In genomic region chr4:46794583-46794982, GRCm38 (mm10) we compare ENCODE assay signal across 17 mouse cellular contexts.
DNase-seq lines count a peak whose midpoint lies in the region; ATAC-seq and TF ChIP-seq lines count a peak whose summit lies in the region.
"Had no signal": no experiment of that assay in that cellular context is flagged by ENCODE, and none has a peak within 500 bp of the region (broad histone marks: within the 10 kb centered on the region; RNA-seq: fewer than 3 reads in every experiment).

No protein-coding gene starts in this region.

- no peaks in the 10 kb centered on the region for H3K9me3 ChIP-seq in heart, embryonic 15.5 days (replicated peaks)
- no peaks in the 10 kb centered on the region for H3K9me3 ChIP-seq in liver, postnatal 0 days (ENCODE audit: low read length)
- H3K9me3 ChIP-seq: limb, embryonic 12.5 days; liver, embryonic 15.5 days had no signal

- H3K27ac ChIP-seq in heart, embryonic 15.5 days = peak overlapping the region; percentile 48; the same call in 1 of the 2 replicates
- no peak overlapping the region for H3K27ac ChIP-seq in liver, postnatal 0 days (ENCODE audit: low read depth)
- H3K27ac ChIP-seq: kidney, postnatal 0 days; limb, embryonic 12.5 days; liver, embryonic 15.5 days; stomach, postnatal 0 days had no signal

- H3K4me3 ChIP-seq in heart, embryonic 15.5 days = no peak overlapping the region
- H3K4me3 ChIP-seq in myocyte = no peak overlapping the region
- no peak overlapping the region for H3K4me3 ChIP-seq in liver, postnatal 0 days (ENCODE audit: low read depth, low read length)
- H3K4me3 ChIP-seq: limb, embryonic 12.5 days; liver, embryonic 15.5 days had no signal

- H3K9ac ChIP-seq in heart, embryonic 15.5 days = no peak overlapping the region
- no peak overlapping the region for H3K9ac ChIP-seq in liver, postnatal 0 days (replicated peaks)
- H3K9ac ChIP-seq: limb, embryonic 12.5 days; liver, embryonic 15.5 days had no signal

- H3K4me2 ChIP-seq in heart, embryonic 15.5 days = no peak overlapping the region
- peak overlapping the region; percentile 34 for H3K4me2 ChIP-seq in myocyte (ENCODE audit: low read depth)
- H3K4me2 ChIP-seq in liver, postnatal 0 days (ENCODE audit: low read depth, low read length) = no peak overlapping the region
- H3K4me2 ChIP-seq: limb, embryonic 12.5 days; liver, embryonic 15.5 days; midbrain, embryonic 11.5 days had no signal

- no peaks in the 10 kb centered on the region for H3K36me3 ChIP-seq in heart, embryonic 15.5 days
- no peaks in the 10 kb centered on the region for H3K36me3 ChIP-seq in myocyte (ENCODE audit: control insufficient read depth, insufficient read depth)
- no peaks in the 10 kb centered on the region for H3K36me3 ChIP-seq in liver, postnatal 0 days (replicated peaks; ENCODE audit: insufficient read depth, low read length)
- H3K36me3 ChIP-seq: limb, embryonic 12.5 days; liver, embryonic 15.5 days had no signal

- TF ChIP-seq CTCF in liver, postnatal 0 days (IDR thresholded peaks at IDR 0.05; ENCODE audit: low read depth) = no peak

- H3K27me3 ChIP-seq in heart, embryonic 15.5 days = no peaks in the 10 kb centered on the region
- no peaks in the 10 kb centered on the region for H3K27me3 ChIP-seq in myocyte (ENCODE audit: control insufficient read depth, insufficient read depth, insufficient read length)
- no peaks in the 10 kb centered on the region for H3K27me3 ChIP-seq in liver, postnatal 0 days (ENCODE audit: insufficient read depth, low read length)
- H3K27me3 ChIP-seq: limb, embryonic 12.5 days; liver, embryonic 15.5 days had no signal

- DNase-seq in heart, postnatal 10 days = no peak
- peak; percentile 72 for DNase-seq in 3134 (ENCODE audit: extremely low read depth, insufficient read length, low spot score)
- peak; percentile 64 to 78 for DNase-seq in frontal cortex, postnatal 14 days (ENCODE audit: low spot score in 2 of 2)
- no peak for DNase-seq in cerebellum, adult 18-20 months
- no peak for DNase-seq in liver, postnatal 0 days
- DNase-seq: adrenal gland, postnatal 10 days; cerebellum, postnatal 14 days; heart, adult 11 months; spleen, adult 18-20 months; thymus, postnatal 4 days had no signal

- no peaks in the 10 kb centered on the region for H3K79me2 ChIP-seq in myocyte (ENCODE audit: control insufficient read depth, insufficient read depth)

- intact Hi-C loops in heart, postnatal 10 days (cut with DNase I) = no loop called here

- no peak for TF ChIP-seq POLR2A in myocyte (IDR thresholded peaks at IDR 0.05; ENCODE audit: insufficient read length, low read depth)

- no peak for TF ChIP-seq EP300 in liver, postnatal 0 days (IDR thresholded peaks at IDR 0.05; ENCODE audit: low read depth)

- H3K4me1 ChIP-seq in heart, embryonic 15.5 days (replicated peaks) = peaks cover 20% of the 10 kb centered on the region
- H3K4me1 ChIP-seq in liver, postnatal 0 days (ENCODE audit: insufficient read depth) = peaks cover 4% of the 10 kb centered on the region; the same call in 1 of the 2 replicates
- H3K4me1 ChIP-seq: liver, embryonic 15.5 days had no signal

- WGBS in heart, embryonic 15.5 days = 31% methylated on average over 7 of the region's 7 CpGs
- WGBS in liver, postnatal 0 days (ENCODE audit: insufficient replicate concordance) = 82% methylated on average over 7 of the region's 7 CpGs

- ATAC-seq in heart, embryonic 15.5 days (replicated peaks; ENCODE audit: insufficient number of reproducible peaks, insufficient read depth, low FRiP score, low read depth) = peak; percentile 75; the same call in 1 of the 2 replicates
- ATAC-seq in liver, postnatal 0 days = no peak

- no peak overlapping the region for H3ac ChIP-seq in myocyte (ENCODE audit: control insufficient read depth, insufficient read length)

TF ChIP-seq in myocyte, 11 proteins besides CTCF, POLR2A, EP300 and RAD21:
- TF ChIP-seq SRF (IDR thresholded peaks at IDR 0.05; ENCODE audit: control insufficient read depth, insufficient read length, low read depth) = no peak
- no peak for TF ChIP-seq REST (IDR thresholded peaks at IDR 0.05; ENCODE audit: insufficient read depth, insufficient read length)
- TF ChIP-seq CEBPB (IDR thresholded peaks at IDR 0.05; ENCODE audit: insufficient read depth, poor library complexity, severe bottlenecking) = no peak
- TF ChIP-seq MYOG (IDR thresholded peaks at IDR 0.05; ENCODE audit: control insufficient read depth in 1 of 3, insufficient read depth in 1 of 3, insufficient read length in 2 of 3, low read depth in 2 of 3) = no peak
- TF ChIP-seq POLR2AphosphoS2 (IDR thresholded peaks at IDR 0.05; ENCODE audit: insufficient read length, low read depth) = no peak
- TF ChIP-seq TCF3 (IDR thresholded peaks at IDR 0.05; ENCODE audit: insufficient read length, low read depth) = no peak
- TF ChIP-seq MAX (IDR thresholded peaks at IDR 0.05; ENCODE audit: low read depth) = no peak
- no peak for TF ChIP-seq USF1 (IDR thresholded peaks at IDR 0.05; ENCODE audit: low read depth)
- no peak for TF ChIP-seq E2F4 (IDR thresholded peaks at IDR 0.05; ENCODE audit: insufficient read depth)

Comparison
In these comparisons a context has a peak if more than half of its experiments do, and no peak if none do; other contexts are left out.
1. DNase-seq: peak in 3134 (single experiment) and frontal cortex, postnatal 14 days (2 of 2); none in heart, postnatal 10 days (0 of 2), cerebellum, adult 18-20 months (0 of 2) and liver, postnatal 0 days (single experiment).